Mouse (Mus musculus) embryonic fibroblast, embryonic 13.5 days (primary cell): ENCODE measurements at regions not wholly inside any gene's neighbourhood (a gene's known extent, or its start where the extent isn't known, plus 50 kb on each side); places are given as distances from the start of the nearest gene placed in this dataset.

Source experiments
- CTCF ChIP-seq: IDR thresholded peaks from 2 replicates; pipeline ENCODE4 v1.5.1; 2011; ENCODE audit warnings: mild to moderate bottlenecking, control low read depth, low read length, moderate library complexity, borderline replicate concordance; ENCODE audit not compliant: insufficient read depth
- POLR2A ChIP-seq: IDR thresholded peaks from 2 replicates; pipeline ENCODE4 v1.6.1; 2011; ENCODE audit warnings: low read depth, mild to moderate bottlenecking, control low read depth, low read length, moderate library complexity

DNA sequence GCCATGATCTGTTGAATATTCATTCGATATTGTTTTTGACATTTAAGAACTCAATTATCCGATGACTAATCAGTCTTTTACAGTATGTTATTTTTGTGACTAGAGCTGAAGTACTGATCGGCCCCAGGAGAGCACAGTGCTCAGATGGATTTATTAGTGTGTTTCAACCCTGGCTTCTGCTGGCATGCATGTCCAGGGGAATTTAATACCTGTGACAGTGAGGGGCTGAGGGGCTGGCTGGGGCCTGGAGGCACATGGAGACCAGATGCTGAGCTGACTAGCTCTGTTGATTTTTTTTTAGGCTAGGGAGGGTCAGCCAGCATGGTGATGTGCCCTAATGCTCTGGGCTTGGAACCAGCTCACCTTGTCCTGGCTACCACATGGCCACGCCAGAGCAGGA lies 199.2 kb upstream of the Nxpe4 start:
- TF ChIP-seq POLR2A (no peak), CTCF (no peak)
